Mouse (Mus musculus) cerebellum, adult 2 months (tissue): ENCODE data around the gene Rnd1.

Experiments used
- CTCF ChIP-seq: fragments of 200-500 bp; IDR thresholded peaks from 2 replicates; pipeline ENCODE4 v1.5.1; 2011; ENCODE audit warnings: low read depth, mild to moderate bottlenecking, control low read depth, low read length, moderate library complexity, borderline replicate concordance; ENCODE audit not compliant: insufficient read depth
- POLR2A ChIP-seq: fragments of 200-500 bp; IDR thresholded peaks from 2 replicates; pipeline ENCODE4 v1.6.1; 2011; ENCODE audit warnings: low read length, control low read depth, borderline replicate concordance; ENCODE audit not compliant: insufficient read depth

DNA sequence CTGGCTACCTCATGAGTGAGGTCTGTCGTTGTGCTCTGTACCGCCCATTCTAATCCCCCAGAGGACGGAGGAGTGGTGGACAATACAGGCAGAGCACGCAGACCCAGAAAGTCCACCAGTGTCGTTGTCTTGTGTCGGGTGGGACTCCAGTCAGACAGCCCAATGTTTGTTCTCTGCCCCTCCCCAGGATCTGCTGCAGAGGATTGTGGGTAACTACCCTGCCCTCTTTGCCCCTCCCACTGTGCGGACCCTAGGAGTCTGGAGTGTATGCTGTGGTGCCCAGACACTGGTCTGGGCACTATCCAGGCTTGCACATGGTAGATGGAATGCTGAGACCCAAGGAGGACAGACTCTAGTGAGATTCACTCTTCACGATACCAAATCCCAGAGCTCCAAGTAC, 19.0 kb upstream of the Rnd1 start:
- TF ChIP-seq POLR2A = no peak
- no peak for TF ChIP-seq CTCF
